ENCODE assay signal across 20 mouse cellular contexts in genomic region chr6:84394496-84395090, GRCm38 (mm10).
A peak's percentile ranks its signal among the peaks of the same experiment; 100 is the strongest.
DNase-seq lines count a peak whose midpoint lies in the region; ATAC-seq and TF ChIP-seq lines count a peak whose summit lies in the region.
"Had no signal": no experiment of that assay in that cellular context is flagged by ENCODE, and none has a peak within 500 bp of the region (broad histone marks: within the 10 kb centered on the region; RNA-seq: fewer than 3 reads in every experiment).

No protein-coding gene starts in this region.

- no peak overlapping the region for H3K4me3 ChIP-seq in kidney, embryonic 15.5 days (replicated peaks)
- H3K4me3 ChIP-seq in embryonic facial prominence, embryonic 10.5 days, result no peak overlapping the region
- H3K4me3 ChIP-seq in intestine, embryonic 16.5 days (ENCODE audit: low read length), result no peak overlapping the region
- H3K4me3 ChIP-seq in limb, embryonic 12.5 days (replicated peaks), result no peak overlapping the region
- H3K4me3 ChIP-seq in left cerebral cortex, adult 2 months, result no peak overlapping the region
- H3K4me3 ChIP-seq in midbrain, embryonic 15.5 days, result no peak overlapping the region
- H3K4me3 ChIP-seq: forebrain, embryonic 10.5 days; hindbrain, embryonic 15.5 days; liver, embryonic 12.5 days; midbrain, embryonic 10.5 days; neural tube, embryonic 13.5 days had no signal

- peak; percentile 10 for DNase-seq in kidney, adult 11 months
- DNase-seq in embryonic facial prominence, embryonic 10.5 days (ENCODE audit: low spot score), result peak; percentile 57
- DNase-seq in left cerebral cortex, adult 2 months (ENCODE audit: extremely low spot score in 1 of 2, low spot score in 2 of 2), result no peak
- DNase-seq in heart, postnatal 4 days, result no peak
- DNase-seq: adrenal gland, postnatal 10 days; cerebellum, adult 11 months; cerebellum, postnatal 25 days; heart, postnatal 14 days; thymus, adult 18-20 months had no signal

- intact Hi-C loops in left cerebral cortex, adult 2 months (cut with DNase I), result no loop called here

- no peak for ATAC-seq in kidney, embryonic 15.5 days (replicated peaks; ENCODE audit: low FRiP score)
- peak; percentile 70 for ATAC-seq in intestine, embryonic 16.5 days
- 0 out of 2 replicates have a peak, but pooled peaks have one; percentile 53 for ATAC-seq in limb, embryonic 12.5 days (ENCODE audit: insufficient number of reproducible peaks, insufficient read depth, low FRiP score, low TSS enrichment, low read depth)
- no peak for ATAC-seq in midbrain, embryonic 15.5 days (replicated peaks)

- 46% methylated on average over 6 of the region's 6 CpGs for WGBS in kidney, embryonic 15.5 days
- WGBS in embryonic facial prominence, embryonic 10.5 days, result 55% methylated on average over 6 of the region's 6 CpGs
- WGBS in intestine, embryonic 16.5 days, result 46% methylated on average over 6 of the region's 6 CpGs
- WGBS in limb, embryonic 12.5 days, result 27% methylated on average over 6 of the region's 6 CpGs
- 85% methylated on average over 6 of the region's 6 CpGs for WGBS in midbrain, embryonic 15.5 days

- H3K4me1 ChIP-seq in kidney, embryonic 15.5 days, result no peaks in the 10 kb centered on the region
- H3K4me1 ChIP-seq in embryonic facial prominence, embryonic 10.5 days, result peaks cover 17% of the 10 kb centered on the region
- peaks cover 8% of the 10 kb centered on the region; the same call in 1 of the 2 replicates for H3K4me1 ChIP-seq in intestine, embryonic 16.5 days (ENCODE audit: control insufficient read depth, insufficient read depth, low read length)
- H3K4me1 ChIP-seq in limb, embryonic 12.5 days (replicated peaks), result peaks cover 18% of the 10 kb centered on the region
- no peaks in the 10 kb centered on the region for H3K4me1 ChIP-seq in midbrain, embryonic 15.5 days
- H3K4me1 ChIP-seq: hindbrain, embryonic 15.5 days; neural tube, embryonic 13.5 days had no signal

- no peak for TF ChIP-seq CTCF in left cerebral cortex, adult 2 months (IDR thresholded peaks at IDR 0.05)

- no peaks in the 10 kb centered on the region for H3K36me3 ChIP-seq in kidney, embryonic 15.5 days
- H3K36me3 ChIP-seq in embryonic facial prominence, embryonic 10.5 days (replicated peaks), result no peaks in the 10 kb centered on the region
- H3K36me3 ChIP-seq in intestine, embryonic 16.5 days (ENCODE audit: control insufficient read depth, insufficient read depth, low read length), result no peaks in the 10 kb centered on the region
- no peaks in the 10 kb centered on the region for H3K36me3 ChIP-seq in limb, embryonic 12.5 days
- H3K36me3 ChIP-seq in midbrain, embryonic 15.5 days (replicated peaks), result no peaks in the 10 kb centered on the region
- H3K36me3 ChIP-seq: forebrain, embryonic 10.5 days; hindbrain, embryonic 15.5 days; liver, embryonic 12.5 days; midbrain, embryonic 10.5 days; neural tube, embryonic 13.5 days had no signal

- no peak overlapping the region for H3K4me2 ChIP-seq in kidney, embryonic 15.5 days
- H3K4me2 ChIP-seq in intestine, embryonic 16.5 days (ENCODE audit: low read depth, low read length), result no peak overlapping the region
- no peak overlapping the region for H3K4me2 ChIP-seq in limb, embryonic 12.5 days
- no peak overlapping the region for H3K4me2 ChIP-seq in midbrain, embryonic 15.5 days
- H3K4me2 ChIP-seq: hindbrain, embryonic 15.5 days; liver, embryonic 12.5 days; lung, embryonic 14.5 days; neural tube, embryonic 13.5 days had no signal

- H3K9ac ChIP-seq in kidney, embryonic 15.5 days, result no peak overlapping the region
- H3K9ac ChIP-seq in intestine, embryonic 16.5 days (ENCODE audit: low read depth, low read length), result no peak overlapping the region
- no peak overlapping the region for H3K9ac ChIP-seq in limb, embryonic 12.5 days (replicated peaks)
- no peak overlapping the region for H3K9ac ChIP-seq in midbrain, embryonic 15.5 days
- H3K9ac ChIP-seq: hindbrain, embryonic 15.5 days; liver, embryonic 12.5 days; lung, embryonic 14.5 days; neural tube, embryonic 13.5 days had no signal

- peaks cover 72% of the 10 kb centered on the region for H3K27me3 ChIP-seq in kidney, embryonic 15.5 days
- H3K27me3 ChIP-seq in embryonic facial prominence, embryonic 10.5 days (replicated peaks; ENCODE audit: low read depth, poor library complexity, severe bottlenecking), result peaks cover 9% of the 10 kb centered on the region
- H3K27me3 ChIP-seq in intestine, embryonic 16.5 days (replicated peaks; ENCODE audit: control insufficient read depth, insufficient read depth, low read length), result no peaks in the 10 kb centered on the region
- peaks cover 5% of the 10 kb centered on the region; the same call in 1 of the 2 replicates for H3K27me3 ChIP-seq in limb, embryonic 12.5 days
- no peaks in the 10 kb centered on the region for H3K27me3 ChIP-seq in midbrain, embryonic 15.5 days (replicated peaks)
- H3K27me3 ChIP-seq: hindbrain, embryonic 15.5 days; neural tube, embryonic 13.5 days had no signal

- no peak overlapping the region for H3K27ac ChIP-seq in kidney, embryonic 15.5 days
- H3K27ac ChIP-seq in embryonic facial prominence, embryonic 10.5 days (replicated peaks), result peak overlapping the region; percentile 57; the same call in 1 of the 2 replicates
- H3K27ac ChIP-seq in intestine, embryonic 16.5 days (ENCODE audit: low read length), result no peak overlapping the region
- peak overlapping the region; percentile 69; the same call in 1 of the 2 replicates for H3K27ac ChIP-seq in limb, embryonic 12.5 days
- H3K27ac ChIP-seq in left cerebral cortex, adult 2 months, result no peak overlapping the region
- H3K27ac ChIP-seq in midbrain, embryonic 15.5 days, result no peak overlapping the region
- H3K27ac ChIP-seq: forebrain, embryonic 10.5 days; hindbrain, embryonic 15.5 days; kidney, postnatal 0 days; liver, embryonic 12.5 days; midbrain, embryonic 10.5 days; neural tube, embryonic 13.5 days had no signal

- no peaks in the 10 kb centered on the region for H3K9me3 ChIP-seq in kidney, embryonic 15.5 days (replicated peaks)
- H3K9me3 ChIP-seq in embryonic facial prominence, embryonic 10.5 days, result no peaks in the 10 kb centered on the region
- H3K9me3 ChIP-seq in intestine, embryonic 16.5 days (ENCODE audit: control insufficient read depth, low read length), result no peaks in the 10 kb centered on the region
- no peaks in the 10 kb centered on the region for H3K9me3 ChIP-seq in limb, embryonic 12.5 days
- H3K9me3 ChIP-seq in midbrain, embryonic 15.5 days, result no peaks in the 10 kb centered on the region
- H3K9me3 ChIP-seq: forebrain, embryonic 10.5 days; hindbrain, embryonic 15.5 days; liver, embryonic 12.5 days; midbrain, embryonic 10.5 days; neural tube, embryonic 13.5 days had no signal

Comparison
In these comparisons a context has a peak if more than half of its experiments do, and no peak if none do; other contexts are left out.
1. DNase-seq: peak in kidney, adult 11 months (single experiment) and embryonic facial prominence, embryonic 10.5 days (single experiment); none in left cerebral cortex, adult 2 months (0 of 2) and heart, postnatal 4 days (single experiment).
2. ATAC-seq: peak in intestine, embryonic 16.5 days (single experiment) and limb, embryonic 12.5 days (single experiment); none in kidney, embryonic 15.5 days (single experiment) and midbrain, embryonic 15.5 days (single experiment).
3. H3K27ac ChIP-seq: peak in embryonic facial prominence, embryonic 10.5 days (single experiment) and limb, embryonic 12.5 days (single experiment); none in kidney, embryonic 15.5 days (single experiment), intestine, embryonic 16.5 days (single experiment), left cerebral cortex, adult 2 months (single experiment) and midbrain, embryonic 15.5 days (single experiment).